Mouse (Mus musculus) erythroblast, embryonic 14.5 days (primary cell): ENCODE results near the gene Trak1.

Experiments used
- GATA1 ChIP-seq: IDR thresholded peaks from 2 replicates; pipeline ENCODE4 v1.6.1; 2012; ENCODE audit warnings: low read length, inconsistent platforms, mixed read lengths
- TAL1 ChIP-seq: IDR thresholded peaks from 3 replicates; pipeline ENCODE4 v1.6.1; 2012; ENCODE audit warnings: low read length, inconsistent platforms, mixed read lengths

DNA sequence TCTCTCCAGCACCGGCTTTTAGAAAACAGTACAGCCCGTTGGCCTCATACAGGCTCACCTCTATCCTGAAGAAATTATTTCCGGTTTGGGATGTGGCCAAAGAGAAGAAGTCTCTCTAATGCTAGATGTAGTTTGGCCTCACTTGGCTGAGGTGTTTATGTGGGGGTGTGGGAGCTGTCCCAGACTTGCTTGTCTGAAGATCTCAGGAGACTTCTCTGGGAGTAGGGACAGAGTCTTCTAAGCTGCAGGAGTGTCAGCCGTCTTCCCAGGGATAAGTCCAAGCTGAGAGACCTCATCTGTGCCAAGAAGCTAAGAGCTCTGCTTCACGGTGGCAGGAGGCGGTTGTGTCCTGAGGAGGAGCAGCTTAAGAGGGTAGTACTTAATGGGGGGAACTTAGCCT is 5.8 kb downstream of the Trak1 start:
- TF ChIP-seq GATA1: no peak
- TF ChIP-seq TAL1: no peak
